Mouse (Mus musculus): ENCODE measurements around the gene Atmin. TPM values are rescaled to one million over a fixed set of nuclear protein-coding genes. Genes with fewer than 3 reads are reported as not detected.

Atmin gene
- total RNA-seq, 2 experiments from 2014 or later = 10.6 to 10.8 TPM

Other genes starting within 250 kb of the Atmin start
- 5.4 TPM in 2 replicates for gene Cdyl2, start 210.4 kb upstream of the Atmin start, total RNA-seq (2014; fragmentation: Nextera tagmentation)
- gene Cdyl2, start 210.4 kb upstream of the Atmin start, total RNA-seq (2017) = 4.4 and 7.0 TPM in 2 replicates
- gene Cmc2, start 21.9 kb upstream of the Atmin start, total RNA-seq (2014; fragmentation: Nextera tagmentation) = 35.6 and 51.4 TPM in 2 replicates
- gene Cmc2, start 21.9 kb upstream of the Atmin start, total RNA-seq (2017) = 50.7 and 58.2 TPM in 2 replicates
- 22.0 and 38.4 TPM in 2 replicates for gene Cenpn, start 21.7 kb upstream of the Atmin start, total RNA-seq (2014; fragmentation: Nextera tagmentation)
- gene Cenpn, start 21.7 kb upstream of the Atmin start, total RNA-seq (2017) = 33.9 and 43.1 TPM in 2 replicates
- gene 1700030J22Rik, start 35.6 kb downstream of the Atmin start, total RNA-seq (2014; fragmentation: Nextera tagmentation) = not detected in 2 replicates
- gene 1700030J22Rik, start 35.6 kb downstream of the Atmin start, total RNA-seq (2017) = 0.82 TPM in 1 of 2 replicates, not detected in the other
- 56.4 and 61.5 TPM in 2 replicates for gene Gcsh, start 50.1 kb downstream of the Atmin start, total RNA-seq (2014; fragmentation: Nextera tagmentation)
- 80.8 and 104 TPM in 2 replicates for gene Gcsh, start 50.1 kb downstream of the Atmin start, total RNA-seq (2017)
- gene Pkd1l2, start 139.1 kb downstream of the Atmin start, total RNA-seq (2014; fragmentation: Nextera tagmentation) = not detected in 2 replicates
- not detected in 2 replicates for gene Pkd1l2, start 139.1 kb downstream of the Atmin start, total RNA-seq (2017)
- gene Bco1, start 152.5 kb downstream of the Atmin start, total RNA-seq (2014; fragmentation: Nextera tagmentation) = 0.47 and 0.49 TPM in 2 replicates
- gene Bco1, start 152.5 kb downstream of the Atmin start, total RNA-seq (2017) = 1.1 and 2.3 TPM in 2 replicates
- 5.9 and 7.6 TPM in 2 replicates for gene Gan, start 214.7 kb downstream of the Atmin start, total RNA-seq (2014; fragmentation: Nextera tagmentation)
- gene Gan, start 214.7 kb downstream of the Atmin start, total RNA-seq (2017) = 3.4 and 6.4 TPM in 2 replicates